Mouse (Mus musculus) stomach, postnatal 0 days (tissue): Measurements from ENCODE around the gene Klhl5.

Experiments
- CTCF ChIP-seq: IDR thresholded peaks from 2 replicates; pipeline ENCODE4 v1.5.1; 2016; ENCODE audit warnings: antibody characterized with exemption, low read depth, mild to moderate bottlenecking, moderate library complexity
- EP300 ChIP-seq: optimal IDR thresholded peaks from 2 replicates; pipeline ENCODE3; 2016; ENCODE audit warnings: antibody characterized with exemption

- TF ChIP-seq CTCF (no peak), EP300 (no peak)
Observed at GRCm38 (mm10) chr5:65158696-65159305, 51.5 kb downstream of the Klhl5 start.
